10 mouse cellular contexts compared by ENCODE assay signal in genomic region chr11:34941486-34942456, GRCm38 (mm10).
DNase-seq lines count a peak whose midpoint lies in the region; ATAC-seq lines count a peak whose summit lies in the region.
"Had no signal": no experiment of that assay in that cellular context is flagged by ENCODE, and none has a peak within 500 bp of the region (broad histone marks: within the 10 kb centered on the region; RNA-seq: fewer than 3 reads in every experiment).

No protein-coding gene starts in this region.

- DNase-seq in kidney, postnatal 36 days = peak; percentile 2 to 31
- no peak for DNase-seq in urinary bladder, adult 18-20 months (ENCODE audit: low spot score in 2 of 2)
- DNase-seq in right cerebral cortex, postnatal 36 days (ENCODE audit: low spot score in 2 of 2) = no peak
- no peak for DNase-seq in layer of hippocampus, adult 9-10 months (ENCODE audit: low spot score)
- no peak for DNase-seq in natural killer cell, adult 2 months (ENCODE audit: low spot score in 2 of 2)
- DNase-seq: thymus, adult 18-20 months had no signal

- peak; percentile 82 for ATAC-seq in midbrain, embryonic 12.5 days (ENCODE audit: low FRiP score, low read depth)
- ATAC-seq in midbrain, embryonic 16.5 days = no peak
- peak; percentile 90 for ATAC-seq in forebrain, embryonic 16.5 days

- no peak overlapping the region for H3K4me3 ChIP-seq in midbrain, embryonic 12.5 days
- no peak overlapping the region for H3K4me3 ChIP-seq in midbrain, embryonic 16.5 days (ENCODE audit: low read depth, low read length)
- no peak overlapping the region for H3K4me3 ChIP-seq in forebrain, embryonic 16.5 days (replicated peaks; ENCODE audit: low read length)
- H3K4me3 ChIP-seq: embryonic facial prominence, embryonic 13.5 days had no signal

- H3K9me3 ChIP-seq in midbrain, embryonic 12.5 days = no peaks in the 10 kb centered on the region
- no peaks in the 10 kb centered on the region for H3K9me3 ChIP-seq in midbrain, embryonic 16.5 days (replicated peaks; ENCODE audit: control insufficient read depth, low read length, poor library complexity, severe bottlenecking)
- H3K9me3 ChIP-seq in forebrain, embryonic 16.5 days (ENCODE audit: control insufficient read depth, low read length) = no peaks in the 10 kb centered on the region
- H3K9me3 ChIP-seq: embryonic facial prominence, embryonic 13.5 days had no signal

- H3K4me1 ChIP-seq in midbrain, embryonic 12.5 days = peaks cover 10% of the 10 kb centered on the region
- H3K4me1 ChIP-seq in midbrain, embryonic 16.5 days (ENCODE audit: control insufficient read depth, insufficient read depth, low read length) = 0 out of 2 replicates have a peak, but pooled peaks cover 2% of the 10 kb centered on the region
- peaks cover 5% of the 10 kb centered on the region; the same call in 1 of the 2 replicates for H3K4me1 ChIP-seq in forebrain, embryonic 16.5 days (replicated peaks; ENCODE audit: control insufficient read depth, insufficient read depth, low read length)
- H3K4me1 ChIP-seq: embryonic facial prominence, embryonic 13.5 days had no signal

- no peaks in the 10 kb centered on the region for H3K36me3 ChIP-seq in midbrain, embryonic 12.5 days
- H3K36me3 ChIP-seq in midbrain, embryonic 16.5 days (ENCODE audit: control insufficient read depth, insufficient read depth, low read length) = no peaks in the 10 kb centered on the region
- H3K36me3 ChIP-seq in forebrain, embryonic 16.5 days (ENCODE audit: control insufficient read depth, insufficient read depth) = no peaks in the 10 kb centered on the region
- H3K36me3 ChIP-seq: embryonic facial prominence, embryonic 13.5 days had no signal

- WGBS in midbrain, embryonic 12.5 days = 61% methylated on average over 4 of the region's 4 CpGs
- 63% methylated on average over 4 of the region's 4 CpGs for WGBS in midbrain, embryonic 16.5 days
- 21% methylated on average over 4 of the region's 4 CpGs for WGBS in forebrain, embryonic 16.5 days

- no peaks in the 10 kb centered on the region for H3K27me3 ChIP-seq in midbrain, embryonic 12.5 days
- H3K27me3 ChIP-seq in midbrain, embryonic 16.5 days (ENCODE audit: control insufficient read depth, insufficient read depth, low read depth, low read length) = no peaks in the 10 kb centered on the region
- H3K27me3 ChIP-seq in forebrain, embryonic 16.5 days (replicated peaks; ENCODE audit: control insufficient read depth, insufficient read depth, low read length) = no peaks in the 10 kb centered on the region
- H3K27me3 ChIP-seq: embryonic facial prominence, embryonic 13.5 days had no signal

- H3K9ac ChIP-seq in midbrain, embryonic 12.5 days (replicated peaks) = no peak overlapping the region
- H3K9ac ChIP-seq in midbrain, embryonic 16.5 days (ENCODE audit: low read depth, low read length) = no peak overlapping the region
- H3K9ac ChIP-seq in forebrain, embryonic 16.5 days (replicated peaks; ENCODE audit: low read depth, low read length) = no peak overlapping the region
- H3K9ac ChIP-seq: embryonic facial prominence, embryonic 13.5 days had no signal

- H3K4me2 ChIP-seq in midbrain, embryonic 12.5 days (replicated peaks) = no peak overlapping the region
- no peak overlapping the region for H3K4me2 ChIP-seq in midbrain, embryonic 16.5 days (ENCODE audit: low read length)
- H3K4me2 ChIP-seq in forebrain, embryonic 16.5 days (ENCODE audit: low read length) = no peak overlapping the region
- H3K4me2 ChIP-seq: embryonic facial prominence, embryonic 13.5 days had no signal

- H3K27ac ChIP-seq in midbrain, embryonic 12.5 days (replicated peaks) = no peak overlapping the region
- H3K27ac ChIP-seq in midbrain, embryonic 16.5 days (ENCODE audit: low read length) = no peak overlapping the region
- no peak overlapping the region for H3K27ac ChIP-seq in forebrain, embryonic 16.5 days (ENCODE audit: low read length)
- H3K27ac ChIP-seq: embryonic facial prominence, embryonic 13.5 days had no signal

Comparison
In these comparisons a context has a peak if more than half of its experiments do, and no peak if none do; other contexts are left out.
1. DNase-seq: peak in kidney, postnatal 36 days (2 of 2); none in urinary bladder, adult 18-20 months (0 of 2), right cerebral cortex, postnatal 36 days (0 of 2), layer of hippocampus, adult 9-10 months (single experiment) and natural killer cell, adult 2 months (0 of 2).